Mouse (Mus musculus): ENCODE results near the gene Pla2g12b. TPM values are rescaled to one million over a fixed set of nuclear protein-coding genes. Genes with fewer than 3 reads are reported as not detected.

Pla2g12b gene
- total RNA-seq, 2 experiments from 2014 or later: not detected

GRCm38 (mm10) chr10:59462307-59462706 is 58.8 kb downstream of the Pla2g12b start:
- no peak for ATAC-seq (ENCODE audit: poor library complexity, severe bottlenecking)

DNA sequence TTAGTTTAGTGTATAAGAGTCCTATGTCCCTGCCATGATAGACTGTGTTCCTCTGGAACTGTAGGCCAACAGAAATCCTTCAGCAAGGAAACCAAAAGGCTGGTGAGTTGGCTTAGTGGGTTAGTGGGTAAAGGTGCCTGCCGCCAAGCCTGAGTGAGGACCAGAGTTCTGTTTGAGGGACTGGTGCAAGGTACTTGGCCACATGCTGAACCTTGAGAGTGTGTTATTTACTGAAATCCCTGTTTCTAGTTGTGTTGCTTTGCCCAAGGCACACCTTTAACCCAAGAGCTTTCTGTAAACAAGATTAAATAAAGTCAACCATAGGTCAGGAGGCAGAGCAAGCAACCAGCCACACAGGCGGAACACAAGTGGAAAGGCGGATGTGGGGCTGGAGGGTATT is 62.1 kb downstream of the Pla2g12b start:
- ATAC-seq (ENCODE audit: poor library complexity, severe bottlenecking): no peak

DNA sequence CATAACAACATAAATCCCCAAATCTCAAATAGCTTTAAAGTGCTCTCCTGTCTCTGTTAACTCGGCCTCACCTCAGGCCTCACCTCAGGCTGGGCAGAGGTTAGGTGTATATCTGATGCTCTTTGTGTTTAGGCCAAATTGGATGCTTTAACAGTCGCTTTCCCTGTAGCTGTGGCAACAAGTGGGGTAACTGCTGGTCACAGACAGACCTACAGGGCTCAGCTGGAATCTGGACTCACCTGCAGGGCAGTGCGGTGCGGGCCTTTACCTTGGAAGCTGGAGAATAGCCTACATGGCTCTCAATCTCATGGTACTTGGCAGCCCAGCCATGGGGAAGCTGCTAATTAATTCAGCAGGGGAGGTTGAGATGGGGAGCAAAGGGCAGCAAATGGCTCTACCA is 63.2 kb downstream of the Pla2g12b start:
- no peak for ATAC-seq (ENCODE audit: poor library complexity, severe bottlenecking)

- no peak for ATAC-seq (ENCODE audit: poor library complexity, severe bottlenecking)
Measured at GRCm38 (mm10) chr10:59467297-59467696, 63.8 kb downstream of the Pla2g12b start.

- no peak for ATAC-seq (ENCODE audit: poor library complexity, severe bottlenecking)
Measured at GRCm38 (mm10) chr10:59470451-59470850, 67.0 kb downstream of the Pla2g12b start.

Other genes with a start within 250 kb of the Pla2g12b start
- gene Sept10, start 181.8 kb upstream of the Pla2g12b start, total RNA-seq (2015): 17.6 and 19.8 TPM in 2 replicates
- 44.5 and 54.9 TPM in 2 replicates for gene Sept10, start 181.8 kb upstream of the Pla2g12b start, total RNA-seq (2017)
- gene Sowahc, start 181.7 kb upstream of the Pla2g12b start, total RNA-seq (2015): 50.0 and 54.3 TPM in 2 replicates
- 56.0 and 68.8 TPM in 2 replicates for gene Sowahc, start 181.7 kb upstream of the Pla2g12b start, total RNA-seq (2017)
- 9.6 and 14.3 TPM in 2 replicates for gene P4ha1, start 80.4 kb upstream of the Pla2g12b start, total RNA-seq (2015)
- gene P4ha1, start 80.4 kb upstream of the Pla2g12b start, total RNA-seq (2017): 19.2 and 25.0 TPM in 2 replicates
- 33.3 and 39.3 TPM in 2 replicates for gene Gm10273, start 8.0 kb upstream of the Pla2g12b start, total RNA-seq (2015)
- 25.7 and 55.3 TPM in 2 replicates for gene Gm10273, start 8.0 kb upstream of the Pla2g12b start, total RNA-seq (2017)
- gene Oit3, start 38.1 kb downstream of the Pla2g12b start, total RNA-seq (2015): 0.50 and 1.2 TPM in 2 replicates
- gene Oit3, start 38.1 kb downstream of the Pla2g12b start, total RNA-seq (2017): 0.66 and 7.1 TPM in 2 replicates
- not detected in 2 replicates for gene Gm10322, start 212.4 kb downstream of the Pla2g12b start, total RNA-seq (2015)
- not detected in 2 replicates for gene Gm10322, start 212.4 kb downstream of the Pla2g12b start, total RNA-seq (2017)
- gene Mcu, start 213.0 kb downstream of the Pla2g12b start, total RNA-seq (2015): 16.7 and 17.0 TPM in 2 replicates
- 26.3 and 28.6 TPM in 2 replicates for gene Mcu, start 213.0 kb downstream of the Pla2g12b start, total RNA-seq (2017)

Data from megakaryocyte, adult 5-6 weeks (primary cell).